Mouse (Mus musculus) lung, postnatal 36 days (tissue): ENCODE measurements around the gene Dnajb6.
"Not testable (repeated sequence)": the region's sequence is repeated elsewhere in the genome, so short reads cannot be mapped to it uniquely, and the experiment has no call there.

ENCODE experiments used
- DNase-seq: peaks from one replicate; pipeline ENCODE4 v3.0.0; 2022; ENCODE audit warnings: mixed read lengths

Dnajb6 gene

GRCm38 (mm10) chr5:29772038-29772437 lies 36.5 kb downstream of the Dnajb6 start:
- no peak for DNase-seq

GRCm38 (mm10) chr5:29772651-29773330 lies 37.3 kb downstream of the Dnajb6 start:
- peak; percentile 32 for DNase-seq

GRCm38 (mm10) chr5:29773460-29774150 lies 38.1 kb downstream of the Dnajb6 start:
- DNase-seq, result no peak

- DNase-seq, result no peak
Observed at GRCm38 (mm10) chr5:29775437-29775836, 39.9 kb downstream of the Dnajb6 start.

- DNase-seq, result no peak
Observed at GRCm38 (mm10) chr5:29778029-29778428, 42.5 kb downstream of the Dnajb6 start.

GRCm38 (mm10) chr5:29779733-29780132 lies 44.2 kb downstream of the Dnajb6 start:
- not testable (repeated sequence) for DNase-seq

GRCm38 (mm10) chr5:29782261-29782660 lies 46.8 kb downstream of the Dnajb6 start:
- DNase-seq, result no peak

- DNase-seq, result peak; percentile 27
Observed at GRCm38 (mm10) chr5:29784906-29785305, 49.4 kb downstream of the Dnajb6 start.

GRCm38 (mm10) chr5:29785953-29786352 lies 50.5 kb downstream of the Dnajb6 start:
- not testable (repeated sequence) for DNase-seq

GRCm38 (mm10) chr5:29794933-29795332 lies 59.4 kb downstream of the Dnajb6 start:
- DNase-seq, result not testable (repeated sequence)

GRCm38 (mm10) chr5:29808940-29809339 lies 73.5 kb downstream of the Dnajb6 start:
- DNase-seq, result no peak

GRCm38 (mm10) chr5:29811377-29811921 lies 76.0 kb downstream of the Dnajb6 start:
- not testable (repeated sequence) for DNase-seq

- DNase-seq, result no peak
Observed at GRCm38 (mm10) chr5:29816523-29817242, 81.2 kb downstream of the Dnajb6 start.

GRCm38 (mm10) chr5:29817400-29817799 lies 81.9 kb downstream of the Dnajb6 start:
- no peak for DNase-seq

- peak; percentile 21 for DNase-seq
Observed at GRCm38 (mm10) chr5:29818287-29818686, 82.8 kb downstream of the Dnajb6 start.

GRCm38 (mm10) chr5:29824796-29825195 lies 89.3 kb downstream of the Dnajb6 start:
- DNase-seq, result peak; percentile 75

GRCm38 (mm10) chr5:29826780-29827179 lies 91.3 kb downstream of the Dnajb6 start:
- DNase-seq, result peak; percentile 77

- peak; percentile 19 for DNase-seq
Observed at GRCm38 (mm10) chr5:29842444-29843166, 107.1 kb downstream of the Dnajb6 start.

GRCm38 (mm10) chr5:29845038-29845437 lies 109.5 kb downstream of the Dnajb6 start:
- DNase-seq, result no peak

- DNase-seq, result no peak
Observed at GRCm38 (mm10) chr5:29847494-29847893, 112.0 kb downstream of the Dnajb6 start.

- no peak for DNase-seq
Observed at GRCm38 (mm10) chr5:29848091-29848490, 112.6 kb downstream of the Dnajb6 start.

GRCm38 (mm10) chr5:29852376-29852775 lies 116.9 kb downstream of the Dnajb6 start:
- DNase-seq, result no peak

- peak; percentile 7 for DNase-seq
Observed at GRCm38 (mm10) chr5:29853035-29853434, 117.5 kb downstream of the Dnajb6 start.
